Mouse (Mus musculus) c-Kit-positive CD71-positive TER-119-positive erythroid progenitor cells, embryonic 14.5 days (primary cell): ENCODE measurements around the gene Selenof.
"Not testable (repeated sequence)": the region's sequence is repeated elsewhere in the genome, so short reads cannot be mapped to it uniquely, and the experiment has no call there.

ENCODE experiments used
- DNase-seq: peaks from one replicate; pipeline ENCODE4 v3.0.0-alpha.2; 2013; ENCODE audit warnings: low spot score

Gene Selenof

GRCm38 (mm10) chr3:144602819-144603218 is 32.7 kb downstream of the Selenof start:
- no peak for DNase-seq

GRCm38 (mm10) chr3:144603558-144603957 is 33.5 kb downstream of the Selenof start:
- DNase-seq: no peak

GRCm38 (mm10) chr3:144604205-144604604 is 34.1 kb downstream of the Selenof start:
- DNase-seq: no peak

GRCm38 (mm10) chr3:144605811-144606210 is 35.7 kb downstream of the Selenof start:
- DNase-seq: not testable (repeated sequence)

- DNase-seq: peak; percentile 41
Observed at GRCm38 (mm10) chr3:144606449-144606848, 36.3 kb downstream of the Selenof start.

- no peak for DNase-seq
Observed at GRCm38 (mm10) chr3:144608090-144608489, 38.0 kb downstream of the Selenof start.

- DNase-seq: no peak
Observed at GRCm38 (mm10) chr3:144610759-144611158, 40.7 kb downstream of the Selenof start.

- no peak for DNase-seq
Observed at GRCm38 (mm10) chr3:144611626-144612271, 41.6 kb downstream of the Selenof start.

- no peak for DNase-seq
Observed at GRCm38 (mm10) chr3:144612382-144612781, 42.3 kb downstream of the Selenof start.

- no peak for DNase-seq
Observed at GRCm38 (mm10) chr3:144614277-144614676, 44.2 kb downstream of the Selenof start.

GRCm38 (mm10) chr3:144614698-144615097 is 44.6 kb downstream of the Selenof start:
- no peak for DNase-seq

GRCm38 (mm10) chr3:144615459-144615858 is 45.4 kb downstream of the Selenof start:
- no peak for DNase-seq

GRCm38 (mm10) chr3:144616654-144617425 is 46.7 kb downstream of the Selenof start:
- DNase-seq: peak; percentile 76

GRCm38 (mm10) chr3:144617633-144618180 is 47.6 kb downstream of the Selenof start:
- no peak for DNase-seq

- no peak for DNase-seq
Observed at GRCm38 (mm10) chr3:144622930-144623612, 53.0 kb downstream of the Selenof start.

- DNase-seq: no peak
Observed at GRCm38 (mm10) chr3:144625691-144626090, 55.6 kb downstream of the Selenof start.

GRCm38 (mm10) chr3:144628005-144628914 is 58.2 kb downstream of the Selenof start:
- peak; percentile 87 for DNase-seq

- no peak for DNase-seq
Observed at GRCm38 (mm10) chr3:144628915-144629230, 58.8 kb downstream of the Selenof start.

- DNase-seq: no peak
Observed at GRCm38 (mm10) chr3:144635236-144635635, 65.1 kb downstream of the Selenof start.

GRCm38 (mm10) chr3:144638110-144638509 is 68.0 kb downstream of the Selenof start:
- DNase-seq: no peak

- DNase-seq: no peak
Observed at GRCm38 (mm10) chr3:144639387-144639786, 69.3 kb downstream of the Selenof start.

- DNase-seq: no peak
Observed at GRCm38 (mm10) chr3:144640033-144640432, 69.9 kb downstream of the Selenof start.
